In the genomic region with DNA sequence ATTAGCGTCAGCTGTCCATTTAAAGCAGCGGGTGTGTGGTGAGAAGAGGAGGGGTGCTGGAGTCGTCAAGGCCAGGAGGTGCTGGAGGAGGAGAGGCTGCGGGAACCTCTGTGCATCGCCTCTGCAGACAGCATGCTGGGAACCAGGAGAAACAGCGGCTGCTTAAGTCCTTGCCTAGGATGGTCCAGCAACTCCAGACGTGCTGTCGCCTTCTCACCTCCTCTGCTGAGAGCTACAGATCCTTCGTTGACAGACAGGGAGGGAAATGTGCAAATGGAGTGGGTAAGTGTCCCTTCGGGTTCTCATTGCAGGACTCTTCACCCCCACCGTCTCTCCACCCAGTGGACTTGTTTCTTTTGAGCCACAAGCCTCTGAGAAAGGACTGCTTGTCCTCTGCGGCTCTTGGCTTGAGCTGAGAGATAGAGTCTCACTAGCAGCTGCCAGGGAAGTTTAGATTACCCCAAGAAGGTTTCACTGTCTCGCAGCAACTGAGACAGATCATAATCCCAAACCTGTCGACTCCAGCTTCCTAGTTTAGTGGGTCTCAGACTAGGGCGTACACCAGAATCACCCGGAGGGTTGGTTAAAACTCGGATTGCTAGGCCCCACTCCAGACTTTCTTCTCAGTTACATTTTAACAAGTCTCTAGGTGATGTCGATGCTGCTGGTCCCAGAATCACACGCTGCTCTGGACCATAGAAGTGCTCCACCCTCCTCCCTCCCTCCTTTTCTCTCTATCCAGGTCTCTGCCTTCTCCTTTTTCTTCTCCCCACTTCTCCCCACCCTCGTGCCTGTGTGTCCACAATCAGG, we compare ENCODE assay signal across 8 mouse cellular contexts. TPM values are rescaled to one million over a fixed set of nuclear protein-coding genes. Genes with fewer than 3 reads are reported as not detected.
DNase-seq lines count a peak whose midpoint lies in the region; ATAC-seq lines count a peak whose summit lies in the region.

No protein-coding gene starts in this region.

- 0 out of 2 replicates have a peak, but pooled peaks have one; percentile 1 for ATAC-seq in intestine, embryonic 14.5 days (replicated peaks; ENCODE audit: low FRiP score, low TSS enrichment, low read depth)

- H3K4me2 ChIP-seq in intestine, embryonic 14.5 days (ENCODE audit: low read length): peak overlapping the region; percentile 80

- no peaks in the 10 kb centered on the region for H3K27me3 ChIP-seq in intestine, embryonic 14.5 days (replicated peaks; ENCODE audit: control insufficient read depth, insufficient read depth, low read length)

- WGBS in intestine, embryonic 14.5 days: 16% methylated on average over 20 of the region's 20 CpGs

- peak overlapping the region; percentile 66 for H3K4me3 ChIP-seq in intestine, embryonic 14.5 days (ENCODE audit: low read depth, low read length)

- H3K9ac ChIP-seq in intestine, embryonic 14.5 days (ENCODE audit: low read length): peak overlapping the region; percentile 67

- DNase-seq in 3134 (ENCODE audit: extremely low read depth, insufficient read length, low spot score) (peak; percentile 71), adipocyte (ENCODE audit: low spot score) (peak; percentile 56)
- DNase-seq in gastrocnemius, postnatal 10 days: peak; percentile 29
- peak; percentile 74 for DNase-seq in intestine, embryonic 14.5 days (ENCODE audit: low spot score)
- DNase-seq in lung, postnatal 10 days: peak; percentile 58
- DNase-seq in yolk sac, embryonic 10.5 days (ENCODE audit: low spot score): peak; percentile 34
- DNase-seq in cerebellum, adult 11-12 months: no peak
- DNase-seq in spleen, postnatal 10 days (ENCODE audit: low spot score in 2 of 2): no peak

- peak overlapping the region; percentile 89 for H3K27ac ChIP-seq in intestine, embryonic 14.5 days (ENCODE audit: low read depth)

- no peaks in the 10 kb centered on the region for H3K9me3 ChIP-seq in intestine, embryonic 14.5 days (ENCODE audit: control insufficient read depth, low read length)

- H3K4me1 ChIP-seq in intestine, embryonic 14.5 days (replicated peaks; ENCODE audit: control insufficient read depth, insufficient read depth, low read length): peaks cover 38% of the 10 kb centered on the region

- H3K36me3 ChIP-seq in intestine, embryonic 14.5 days (ENCODE audit: control insufficient read depth, insufficient read depth, low read length): peaks cover 11% of the 10 kb centered on the region

RNA-seq across cellular contexts. Expression of a gene that starts 2.7 kb away (rescaled TPM):
- 10 to 100 TPM; 27.6 to 37.1 TPM for total RNA-seq in gastrocnemius, postnatal 10 days (2021)
- 33.4 and 34.7 TPM in 2 replicates for polyA plus RNA-seq in intestine, embryonic 14.5 days (2014; fragmentation: Nextera tagmentation; extraction: Ambion mirVana)

Comparison
In these comparisons a context has a peak if more than half of its experiments do, and no peak if none do; other contexts are left out.
1. DNase-seq: peak in 3134 (single experiment), adipocyte (single experiment), gastrocnemius, postnatal 10 days (single experiment), intestine, embryonic 14.5 days (single experiment), lung, postnatal 10 days (single experiment) and yolk sac, embryonic 10.5 days (single experiment); none in cerebellum, adult 11-12 months (single experiment) and spleen, postnatal 10 days (0 of 2).